8 mouse cellular contexts compared by ENCODE assay signal in genomic region chr1:180387750-180388480, GRCm38 (mm10). TPM values are rescaled to one million over a fixed set of nuclear protein-coding genes. Genes with fewer than 3 reads are reported as not detected.
DNase-seq lines count a peak whose midpoint lies in the region; ATAC-seq and TF ChIP-seq lines count a peak whose summit lies in the region.

No protein-coding gene starts in this region.

- H3K27ac ChIP-seq in forebrain, embryonic 13.5 days: peak overlapping the region; percentile 48; the same call in 1 of the 2 replicates
- peak overlapping the region; percentile 15 for H3K27ac ChIP-seq in liver, embryonic 14.5 days

- peaks cover 39% of the 10 kb centered on the region for H3K4me1 ChIP-seq in erythroblast, embryonic 14.5 days (ENCODE audit: control insufficient read depth)
- H3K4me1 ChIP-seq in forebrain, embryonic 13.5 days: peaks cover 17% of the 10 kb centered on the region
- H3K4me1 ChIP-seq in liver, embryonic 14.5 days (replicated peaks; ENCODE audit: control insufficient read depth in 2 of 2, insufficient read depth in 2 of 2, low read length in 1 of 2): peaks cover 3 to 22% of the 10 kb centered on the region in 2 experiments; a peak in 3 of 4 replicates

- DNase-seq in liver, embryonic 14.5 days (ENCODE audit: low read depth in 3 of 3, low spot score in 3 of 3): no peak
- DNase-seq in layer of hippocampus, adult 18-20 months (ENCODE audit: low spot score in 2 of 2): no peak
- no peak for DNase-seq in cerebellum, postnatal 4 days (ENCODE audit: low spot score in 2 of 2)
- DNase-seq in spleen, postnatal 14 days (ENCODE audit: low spot score in 2 of 2): no peak

- H3K36me3 ChIP-seq in erythroblast, embryonic 14.5 days (ENCODE audit: control insufficient read depth): no peaks in the 10 kb centered on the region
- no peaks in the 10 kb centered on the region for H3K36me3 ChIP-seq in C2C12 (ENCODE audit: control insufficient read depth, insufficient read depth)
- H3K36me3 ChIP-seq in forebrain, embryonic 13.5 days (ENCODE audit: poor library complexity, severe bottlenecking): no peaks in the 10 kb centered on the region
- no peaks in the 10 kb centered on the region for H3K36me3 ChIP-seq in liver, embryonic 14.5 days (replicated peaks; ENCODE audit: control insufficient read depth, insufficient read depth, low read depth)

- H3K9me3 ChIP-seq in erythroblast, embryonic 14.5 days (ENCODE audit: control insufficient read depth, low read length): no peaks in the 10 kb centered on the region
- no peaks in the 10 kb centered on the region; the same call in 1 of the 2 replicates for H3K9me3 ChIP-seq in forebrain, embryonic 13.5 days (replicated peaks)
- H3K9me3 ChIP-seq in liver, embryonic 14.5 days (ENCODE audit: control insufficient read depth, low read length): no peaks in the 10 kb centered on the region

- H3K4me2 ChIP-seq in forebrain, embryonic 13.5 days: peak overlapping the region; percentile 67
- peak overlapping the region; percentile 86 for H3K4me2 ChIP-seq in liver, embryonic 14.5 days (ENCODE audit: low read depth)

- WGBS in forebrain, embryonic 13.5 days: 18% methylated on average over 11 of the region's 11 CpGs
- 10% methylated on average over 11 of the region's 11 CpGs for whole genome bisulfite sequencing in liver, embryonic 14.5 days (ENCODE audit: insufficient replicate concordance)

- ATAC-seq in erythroblast, adult 5-6 weeks (replicated peaks; ENCODE audit: low FRiP score, poor library complexity, severe bottlenecking): no peak
- no peak for ATAC-seq in forebrain, embryonic 13.5 days
- ATAC-seq in liver, embryonic 14.5 days (ENCODE audit: insufficient read depth): no peak

- H3K4me3 ChIP-seq in erythroblast, embryonic 14.5 days (replicated peaks): peak overlapping the region; percentile 71
- no peak overlapping the region for H3K4me3 ChIP-seq in C2C12 (ENCODE audit: insufficient read depth, poor library complexity, severe bottlenecking)
- peak overlapping the region; percentile 39 for H3K4me3 ChIP-seq in forebrain, embryonic 13.5 days
- peak overlapping the region; percentile 43 to 44 for H3K4me3 ChIP-seq in liver, embryonic 14.5 days (ENCODE audit: insufficient read depth in 1 of 2, low read depth in 2 of 2, low read length in 2 of 2)

- H3K27me3 ChIP-seq in erythroblast, embryonic 14.5 days (ENCODE audit: control insufficient read depth): no peaks in the 10 kb centered on the region
- no peaks in the 10 kb centered on the region for H3K27me3 ChIP-seq in C2C12 (ENCODE audit: control insufficient read depth, insufficient read depth, insufficient read length)
- H3K27me3 ChIP-seq in forebrain, embryonic 13.5 days: no peaks in the 10 kb centered on the region
- H3K27me3 ChIP-seq in liver, embryonic 14.5 days (ENCODE audit: control insufficient read depth, insufficient read depth, low read length): no peaks in the 10 kb centered on the region

- peak overlapping the region; percentile 18 for H3ac ChIP-seq in C2C12 (ENCODE audit: control insufficient read depth, insufficient read length, low read depth)

- no peak for TF ChIP-seq EP300 in liver, embryonic 14.5 days (IDR thresholded peaks at IDR 0.05; ENCODE audit: low read depth)

- H3K9ac ChIP-seq in forebrain, embryonic 13.5 days: peak overlapping the region; percentile 40; the same call in 1 of the 2 replicates
- peak overlapping the region; percentile 43 for H3K9ac ChIP-seq in liver, embryonic 14.5 days (replicated peaks)

- no peaks in the 10 kb centered on the region for H3K79me2 ChIP-seq in C2C12 (ENCODE audit: control insufficient read depth, insufficient read depth)

- H3K79me3 ChIP-seq in C2C12 (ENCODE audit: low read depth): no peaks in the 10 kb centered on the region

- TF ChIP-seq CTCF in C2C12 (IDR thresholded peaks at IDR 0.05; ENCODE audit: control insufficient read depth, insufficient read depth, insufficient read length): no peak
- no peak for TF ChIP-seq CTCF in liver, embryonic 14.5 days (IDR thresholded peaks at IDR 0.05; ENCODE audit: low read depth)

TF ChIP-seq in C2C12, 6 proteins besides CTCF, POLR2A, EP300 and RAD21:
- TF ChIP-seq USF1 (IDR thresholded peaks at IDR 0.05; ENCODE audit: low read depth): no peak
- TF ChIP-seq FOSL1 (IDR thresholded peaks at IDR 0.05; ENCODE audit: insufficient read depth, low read length, poor library complexity, severe bottlenecking): no peak
- no peak for TF ChIP-seq MAX (IDR thresholded peaks at IDR 0.05)
- TF ChIP-seq CEBPB (IDR thresholded peaks at IDR 0.05; ENCODE audit: low read depth): no peak
- no peak for TF ChIP-seq MYOG (IDR thresholded peaks at IDR 0.05; ENCODE audit: control insufficient read depth, extremely low read depth, insufficient read length)
- no peak for TF ChIP-seq MYOD1 (IDR thresholded peaks at IDR 0.05; ENCODE audit: control insufficient read depth, insufficient read length, low read depth)

RNA-seq across cellular contexts. Expression of gene Itpkb, which starts 57.6 kb away (rescaled TPM):
- 0.03 and 0.04 TPM in 2 replicates for polyA plus RNA-seq in erythroblast, embryonic 14.5 days (2012)
- total RNA-seq in erythroblast, adult 5-6 weeks (2015; ENCODE audit: low replicate concordance): 2.3 and 4.0 TPM in 2 replicates
- 2.4 and 3.2 TPM in 2 replicates for total RNA-seq in erythroblast, adult 5-6 weeks (2017; ENCODE audit: low replicate concordance)
- 1.1 TPM for polyA plus RNA-seq in C2C12 (2012; fragmentation: generic; extraction: Trizol)
- polyA plus RNA-seq in forebrain, embryonic 13.5 days (2015; fragmentation: Nextera tagmentation; extraction: Ambion mirVana): 2.3 and 2.5 TPM in 2 replicates
- 1.1 and 1.3 TPM in 2 replicates for polyA plus RNA-seq in liver, embryonic 14.5 days (2012; rRNA removed)
- 0.52 and 0.88 TPM in 2 replicates for polyA plus RNA-seq in liver, embryonic 14.5 days (2014; fragmentation: Nextera tagmentation; extraction: Ambion mirVana)
- 10 to 100 TPM; 27.2 to 27.4 TPM for total RNA-seq in layer of hippocampus, adult 18-20 months (2021)
